16 mouse cellular contexts compared by ENCODE assay signal in genomic region chr2:101597186-101597585, GRCm38 (mm10). TPM values are rescaled to one million over a fixed set of nuclear protein-coding genes. Genes with fewer than 3 reads are reported as not detected.
DNase-seq lines count a peak whose midpoint lies in the region; ATAC-seq and TF ChIP-seq lines count a peak whose summit lies in the region.
"Had no signal": no experiment of that assay in that cellular context is flagged by ENCODE, and none has a peak within 500 bp of the region (broad histone marks: within the 10 kb centered on the region; RNA-seq: fewer than 3 reads in every experiment).

No protein-coding gene starts in this region.

- DNase-seq in gastrocnemius, adult 2 months = no peak
- no peak for DNase-seq in gastrocnemius, postnatal 25 days
- DNase-seq in left cerebral cortex, postnatal 14 days (ENCODE audit: low spot score in 2 of 2) = peak; percentile 22 to 23
- DNase-seq in left cerebral cortex, adult 8-10 months (ENCODE audit: low spot score in 2 of 2) = no peak
- no peak for DNase-seq in adrenal gland, adult (ENCODE audit: inconsistent age in 2 of 2, low spot score in 1 of 2)
- DNase-seq in spleen, postnatal 36 days (ENCODE audit: low spot score in 2 of 2) = no peak
- DNase-seq: cerebellum, adult 9-10 months; heart, adult 18-20 months; lung, adult 18-20 months had no signal

- TF ChIP-seq CTCF in gastrocnemius, adult 2 months (IDR thresholded peaks at IDR 0.05) = peak; percentile 42

- no peak overlapping the region for H3K27ac ChIP-seq in gastrocnemius, adult 2 months
- H3K27ac ChIP-seq: embryonic facial prominence, embryonic 15.5 days; neural tube, embryonic 12.5 days had no signal

- no peak overlapping the region for H3K4me3 ChIP-seq in gastrocnemius, adult 2 months
- H3K4me3 ChIP-seq: embryonic facial prominence, embryonic 15.5 days; neural tube, embryonic 12.5 days had no signal

- intact Hi-C loops in gastrocnemius, adult 2 months (cut with DNase I) = no loop called here
- intact Hi-C loops in left cerebral cortex, postnatal 14 days (cut with DNase I) = no loop called here

- ATAC-seq in CD4-positive, CD25-positive, alpha-beta regulatory T cell, adult 4 months = peak; percentile 47
- peak; percentile 52; the same call in 1 of the 2 replicates for ATAC-seq in common myeloid progenitor, adult 5-6 weeks (replicated peaks; ENCODE audit: low read depth, poor library complexity, severe bottlenecking)

RNA-seq across cellular contexts. Expression of gene Rag2, which starts 27.3 kb away (rescaled TPM):
- total RNA-seq in gastrocnemius, adult 2 months (2021) = not detected
- total RNA-seq in gastrocnemius, postnatal 25 days (2021) = not detected
- total RNA-seq in left cerebral cortex, postnatal 14 days (2021) = not detected
- not detected for total RNA-seq in left cerebral cortex, adult 8-10 months (2022)
- under 1 TPM in 1 of 2 experiments, not detected in 1; 0.27 TPM for polyA plus RNA-seq in CD4-positive, CD25-positive, alpha-beta regulatory T cell, adult 4 months (2017; shearing (Covaris generic))
- total RNA-seq in common myeloid progenitor, adult 5-6 weeks (2017) = 1.1 and 3.7 TPM in 2 replicates
- total RNA-seq: heart, adult 18-20 months; left cerebral cortex, postnatal 36 days had no signal
- polyA plus RNA-seq: frontal cortex, adult 2 months; neural tube, embryonic 12.5 days had no signal

RNA-seq across cellular contexts. Expression of gene Rag1, which starts 52.1 kb away (rescaled TPM):
- total RNA-seq in gastrocnemius, adult 2 months (2021) = not detected
- total RNA-seq in gastrocnemius, postnatal 25 days (2021) = under 1 TPM in 1 of 2 experiments, not detected in 1; 0.35 TPM
- total RNA-seq in left cerebral cortex, postnatal 14 days (2021) = under 1 TPM; 0.27 to 0.37 TPM
- under 1 TPM; 0.07 to 0.42 (median 0.21) TPM for total RNA-seq in left cerebral cortex, adult 8-10 months (2022)
- not detected for polyA plus RNA-seq in CD4-positive, CD25-positive, alpha-beta regulatory T cell, adult 4 months (2017; shearing (Covaris generic))
- 0.14 TPM in 1 of 2 replicates, not detected in the other for total RNA-seq in common myeloid progenitor, adult 5-6 weeks (2017)
- total RNA-seq: heart, adult 18-20 months had no signal
- polyA plus RNA-seq: urinary bladder, adult 2 months had no signal

RNA-seq across cellular contexts. Expression of gene B230118H07Rik, which starts 52.1 kb away (rescaled TPM):
- total RNA-seq in gastrocnemius, adult 2 months (2021) = 10 to 100 TPM; 79.3 to 89.4 TPM
- 10 to 100 TPM; 69.9 to 72.1 TPM for total RNA-seq in gastrocnemius, postnatal 25 days (2021)
- total RNA-seq in left cerebral cortex, postnatal 14 days (2021) = 10 to 100 TPM; 21.2 to 24.3 TPM
- 10 to 100 TPM; 26.9 to 41.0 (median 28.7) TPM for total RNA-seq in left cerebral cortex, adult 8-10 months (2022)
- polyA plus RNA-seq in CD4-positive, CD25-positive, alpha-beta regulatory T cell, adult 4 months (2017; shearing (Covaris generic)) = 1 to 10 TPM in 1 of 2 experiments, under 1 TPM in 1; 0.82 to 3.5 TPM
- total RNA-seq in common myeloid progenitor, adult 5-6 weeks (2017) = 86.8 and 98.7 TPM in 2 replicates

Comparison
In these comparisons a context has a peak if more than half of its experiments do, and no peak if none do; other contexts are left out.
1. DNase-seq: peak in left cerebral cortex, postnatal 14 days (2 of 2); none in gastrocnemius, adult 2 months (single experiment), gastrocnemius, postnatal 25 days (single experiment), left cerebral cortex, adult 8-10 months (0 of 2), adrenal gland, adult (0 of 2) and spleen, postnatal 36 days (0 of 2).